Mouse (Mus musculus) cerebellum, adult 9-11 months (tissue): ENCODE measurements around the gene Arid2.
"Not testable (repeated sequence)": the region's sequence is repeated elsewhere in the genome, so short reads cannot be mapped to it uniquely, and the experiment has no call there.

ENCODE experiments used
- DNase-seq: peaks from one replicate; pipeline ENCODE4 v3.0.0; 2022

The Arid2 gene

DNA sequence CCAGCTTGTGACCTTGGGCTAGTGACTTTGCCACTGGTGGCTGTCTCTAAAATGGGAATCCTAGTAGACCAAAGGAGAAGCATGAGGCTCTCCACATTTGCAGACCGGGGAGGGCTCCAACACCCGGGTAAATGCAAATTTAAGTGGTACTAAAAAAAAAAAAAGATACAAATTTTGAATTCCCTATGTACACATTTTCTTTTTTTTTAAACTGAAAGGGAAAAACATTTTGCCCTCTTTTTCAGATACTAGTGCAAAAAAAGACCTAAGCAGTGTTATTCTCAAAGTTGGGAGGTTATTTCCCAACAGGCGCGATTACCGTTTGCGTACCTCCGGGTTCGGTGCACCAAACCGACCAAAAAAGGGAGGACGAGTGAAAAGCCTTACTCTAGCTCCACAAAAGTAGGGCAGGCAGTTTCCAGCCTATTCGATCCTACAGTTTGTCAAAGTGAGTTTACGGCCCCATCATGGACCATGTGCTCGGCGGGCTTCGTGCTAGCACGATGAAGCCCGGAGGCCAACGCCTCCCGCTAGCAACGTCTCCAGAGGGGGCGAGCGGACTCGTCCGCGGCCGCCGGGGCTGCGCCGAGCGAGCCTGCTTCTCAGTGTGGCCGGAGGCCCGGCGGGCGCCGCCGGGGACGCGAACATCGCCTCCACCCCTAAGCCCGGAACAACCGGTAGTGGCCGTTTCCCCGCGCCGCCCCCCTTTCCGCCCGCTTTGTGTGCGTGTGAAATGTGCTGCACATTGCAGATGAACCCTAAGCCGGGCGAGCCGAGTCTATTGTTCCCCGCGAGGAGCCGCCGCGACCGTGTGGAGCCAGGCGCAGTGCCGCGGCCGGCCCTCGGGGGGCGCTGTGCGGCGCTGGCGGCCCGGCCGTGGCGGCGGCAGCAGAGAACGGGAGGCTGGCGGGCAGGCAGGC is 1.0 kb upstream of the Arid2 start:
- peak; percentile 95 for DNase-seq

DNA sequence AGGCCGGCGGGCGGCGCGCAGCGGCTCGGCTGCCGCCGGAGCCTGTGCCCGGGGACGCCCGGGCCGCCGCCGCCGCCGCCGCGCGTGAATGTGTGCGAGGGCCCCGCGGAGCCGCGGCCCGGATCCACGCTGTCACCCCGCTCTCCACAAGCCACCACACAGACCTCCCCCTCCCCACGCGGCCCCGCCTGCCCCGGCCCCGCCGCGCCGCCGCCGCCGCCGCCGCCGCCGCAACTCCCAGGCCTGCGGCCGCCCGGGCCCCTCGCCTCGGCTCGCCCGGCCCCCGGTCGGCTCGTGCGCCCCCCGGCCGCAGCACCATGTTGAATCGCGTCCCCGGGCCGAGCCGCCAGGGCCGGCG is 404 bp upstream of the Arid2 start:
- no peak for DNase-seq

DNA sequence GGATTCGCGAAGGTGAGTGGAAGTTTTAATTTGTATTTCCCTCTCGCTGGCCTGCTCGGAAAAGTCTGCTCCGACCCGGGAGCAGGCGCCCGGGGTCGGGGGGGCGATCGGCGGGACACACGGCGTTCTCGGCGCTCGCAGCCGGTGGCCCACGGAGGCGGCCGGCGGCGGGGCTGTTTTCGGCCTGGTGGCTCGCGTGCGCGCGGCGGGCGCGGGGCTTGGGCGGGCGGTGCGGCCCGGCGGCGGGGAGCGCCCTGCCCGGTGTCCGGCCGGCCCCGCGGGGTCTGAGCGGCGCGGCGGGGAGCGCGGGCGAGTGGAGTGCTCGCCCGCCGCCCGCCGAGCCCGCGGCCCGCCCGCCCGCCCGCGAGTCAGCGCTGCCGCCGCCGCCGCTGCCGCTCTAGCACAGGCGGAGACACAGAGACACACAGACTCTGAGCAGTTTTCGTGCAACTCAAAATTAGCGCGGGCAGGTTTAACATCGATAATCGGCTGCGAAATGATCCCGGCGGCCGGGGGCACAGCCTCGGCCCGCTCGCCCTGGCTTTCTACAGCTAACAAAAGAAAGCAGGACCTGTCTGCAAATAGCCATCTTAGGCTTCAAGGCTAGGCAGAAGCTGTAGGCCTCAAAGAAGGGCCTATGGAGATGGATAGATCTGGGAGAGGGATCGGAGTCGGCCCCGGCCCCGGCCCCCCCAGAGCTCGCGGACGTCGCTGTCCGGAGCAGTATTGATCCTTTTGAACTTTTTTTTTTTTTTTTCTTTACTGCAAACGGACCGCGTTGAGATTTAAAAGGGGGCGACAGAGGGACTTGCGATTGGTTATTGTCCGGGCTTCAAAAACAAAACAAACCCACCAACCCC is 888 bp downstream of the Arid2 start:
- peak; percentile 58 for DNase-seq

DNA sequence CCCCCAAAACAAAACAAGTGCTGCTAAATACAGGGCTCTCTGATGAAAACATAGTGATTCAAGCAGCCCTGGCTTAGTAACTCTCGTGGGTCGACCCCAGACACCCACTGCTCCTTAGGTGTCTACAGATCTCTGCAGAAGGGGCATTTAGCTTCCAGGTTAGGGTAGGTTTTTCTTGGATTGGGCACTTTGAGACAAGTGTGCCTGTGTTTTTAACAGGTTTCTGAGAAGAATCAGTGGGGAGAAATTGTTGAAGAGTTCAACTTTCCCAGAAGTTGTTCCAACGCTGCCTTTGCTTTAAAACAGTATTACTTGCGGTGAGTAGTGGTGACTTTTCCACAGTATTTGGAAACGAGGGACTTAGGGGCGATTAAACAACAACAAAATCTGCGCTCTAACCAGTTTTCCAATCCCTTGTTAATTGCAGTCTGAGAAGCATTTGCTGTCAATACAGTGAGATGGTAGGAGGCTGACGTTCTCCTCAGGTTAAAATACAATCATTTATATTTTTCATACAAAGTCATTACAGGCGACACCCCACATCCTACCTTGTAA is 1.6 kb downstream of the Arid2 start:
- no peak for DNase-seq

DNA sequence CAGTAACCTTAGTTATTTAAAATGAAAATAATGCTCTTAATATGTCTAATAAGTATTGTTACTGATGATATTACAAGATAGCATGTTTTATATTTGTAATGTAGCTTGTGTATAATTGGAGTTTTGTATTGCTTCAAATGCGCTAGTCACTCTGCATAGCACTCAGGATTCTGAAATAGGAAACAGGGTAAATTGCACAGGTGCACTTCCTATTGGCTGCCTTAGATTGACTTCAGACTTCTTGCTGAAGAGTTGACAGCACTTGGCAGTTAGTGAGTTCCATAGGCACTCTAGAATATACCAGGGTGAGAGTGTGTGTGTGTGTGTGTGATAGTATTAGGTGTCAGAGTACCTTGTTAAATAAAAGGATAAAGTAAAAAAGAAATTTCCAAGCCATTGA is 2.7 kb downstream of the Arid2 start:
- no peak for DNase-seq

DNA sequence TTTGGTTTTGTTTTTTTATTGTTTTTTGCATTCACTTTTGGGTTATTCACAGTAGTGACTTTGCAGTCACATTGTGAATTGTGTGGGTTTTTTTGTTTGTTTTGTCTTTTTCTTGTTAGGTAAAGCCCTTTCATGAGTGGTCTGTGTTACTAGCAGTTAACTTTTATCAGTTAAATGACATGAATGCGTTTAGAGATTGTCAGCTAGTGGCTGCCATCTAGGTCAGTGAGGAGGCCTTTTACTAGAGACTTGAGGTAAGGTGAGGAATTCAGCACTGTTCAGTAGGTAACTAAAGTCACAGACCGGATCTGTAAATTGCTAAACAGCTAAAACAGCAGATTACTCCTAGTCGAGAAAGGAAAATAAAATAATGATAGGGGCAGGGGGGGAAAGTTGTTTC is 6.1 kb downstream of the Arid2 start:
- no peak for DNase-seq

DNA sequence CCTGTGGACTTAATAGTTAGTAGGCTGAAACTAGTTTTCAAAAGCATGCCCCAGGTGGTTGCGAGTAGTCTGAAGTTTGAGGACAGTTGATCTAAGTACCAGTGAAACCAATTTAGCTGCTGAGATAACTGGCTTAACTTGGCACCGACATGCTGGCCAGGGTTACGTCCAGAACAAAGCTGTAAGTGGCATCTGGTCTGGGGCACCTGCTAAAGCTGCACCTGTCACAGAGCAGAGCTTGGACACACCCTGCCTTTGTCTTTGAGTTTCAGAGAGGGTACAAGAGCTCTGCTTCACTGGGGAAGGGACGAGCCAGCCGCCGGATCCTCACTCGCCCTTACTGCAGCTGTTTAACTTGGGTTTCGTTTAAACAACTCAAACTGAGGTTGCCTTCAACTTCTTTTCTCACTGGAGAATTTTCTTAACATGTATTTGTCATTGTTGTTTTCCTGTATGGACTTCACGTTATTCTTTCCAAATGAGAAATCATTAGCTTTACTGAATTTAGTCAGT is 9.8 kb downstream of the Arid2 start:
- DNase-seq = no peak

DNA sequence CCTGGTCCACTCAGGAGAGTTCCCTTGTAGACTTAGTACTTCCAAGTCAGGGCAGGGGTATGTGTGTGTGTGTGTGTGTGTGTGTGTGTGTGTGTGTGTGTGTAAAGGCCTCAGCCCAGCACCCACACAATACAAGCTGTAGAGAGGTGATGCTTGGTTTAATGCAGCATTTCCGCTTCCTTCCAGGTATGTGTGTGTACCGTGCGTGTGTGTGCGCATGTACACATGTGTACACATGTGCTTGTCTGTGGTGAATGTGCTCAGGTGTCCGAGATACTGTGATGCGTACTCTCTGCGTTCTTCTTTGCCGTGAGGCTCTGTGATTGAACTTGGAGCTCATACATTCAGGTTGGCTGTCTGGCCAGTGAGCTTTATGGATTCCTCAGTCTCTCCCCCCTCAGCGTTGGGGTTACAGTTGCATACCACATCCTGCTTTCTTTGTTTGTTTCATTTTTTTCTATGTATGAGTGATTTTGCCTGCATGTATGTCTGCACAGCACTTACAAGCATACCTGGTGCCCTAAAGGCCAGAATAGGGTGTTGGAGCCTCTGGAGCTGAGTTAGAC is 10.4 kb downstream of the Arid2 start:
- DNase-seq = no peak

DNA sequence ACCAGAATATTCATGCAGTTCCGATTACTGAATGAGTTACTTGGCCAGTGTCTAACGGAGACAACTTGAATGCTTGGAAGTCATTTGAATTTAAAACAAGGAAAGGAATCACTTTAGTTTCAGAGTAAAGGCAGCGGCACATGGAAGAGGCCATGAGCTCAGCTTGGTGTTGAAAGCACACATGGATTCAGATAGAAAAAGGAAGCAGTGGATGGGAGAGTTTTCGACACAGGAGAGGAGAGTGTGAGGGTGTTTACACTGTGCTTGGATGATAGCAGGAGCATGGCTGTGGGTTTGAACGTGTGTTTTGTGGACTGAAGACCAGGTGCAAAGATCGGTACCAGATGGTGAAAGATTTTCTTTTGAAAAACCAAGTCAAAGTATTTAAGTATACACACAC is 22.0 kb downstream of the Arid2 start:
- no peak for DNase-seq

DNA sequence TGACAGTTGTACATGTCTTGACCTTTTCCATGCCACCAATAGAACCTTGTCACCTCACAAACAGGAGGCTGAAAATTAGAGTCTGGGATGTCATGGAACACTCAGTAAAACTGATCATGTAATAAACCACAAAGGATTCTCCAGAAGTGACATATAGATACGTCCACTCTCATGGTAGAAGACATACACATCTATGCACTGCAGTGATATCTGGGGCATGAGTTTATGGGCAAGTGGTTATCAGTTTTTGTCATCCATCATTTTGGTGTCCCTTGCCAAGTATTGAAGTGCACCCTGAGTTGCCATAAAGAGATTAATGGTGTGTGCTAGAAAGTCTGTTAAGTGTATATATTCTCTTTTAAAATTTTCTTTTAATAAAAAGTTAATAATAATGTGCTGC is 25.6 kb downstream of the Arid2 start:
- DNase-seq = no peak

DNA sequence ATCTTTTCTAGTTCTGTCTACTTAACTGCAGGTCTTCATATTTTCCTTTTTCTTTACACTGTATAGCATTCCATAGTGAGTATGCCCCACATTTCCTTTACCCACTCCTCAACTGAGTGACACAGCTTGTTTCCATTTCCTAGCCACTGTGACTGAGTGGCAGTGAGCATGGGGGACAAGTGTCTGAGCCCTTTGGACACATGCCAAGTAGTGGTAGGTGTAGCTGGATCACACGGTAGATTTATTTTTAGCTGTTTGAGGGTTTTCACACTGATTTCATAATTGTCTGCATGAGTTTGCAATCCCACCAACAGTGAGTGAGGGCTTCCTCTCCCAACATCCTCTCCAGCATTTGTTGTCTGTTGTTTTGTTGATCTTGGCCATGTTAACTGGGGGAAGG is 28.3 kb downstream of the Arid2 start:
- DNase-seq = no peak

DNA sequence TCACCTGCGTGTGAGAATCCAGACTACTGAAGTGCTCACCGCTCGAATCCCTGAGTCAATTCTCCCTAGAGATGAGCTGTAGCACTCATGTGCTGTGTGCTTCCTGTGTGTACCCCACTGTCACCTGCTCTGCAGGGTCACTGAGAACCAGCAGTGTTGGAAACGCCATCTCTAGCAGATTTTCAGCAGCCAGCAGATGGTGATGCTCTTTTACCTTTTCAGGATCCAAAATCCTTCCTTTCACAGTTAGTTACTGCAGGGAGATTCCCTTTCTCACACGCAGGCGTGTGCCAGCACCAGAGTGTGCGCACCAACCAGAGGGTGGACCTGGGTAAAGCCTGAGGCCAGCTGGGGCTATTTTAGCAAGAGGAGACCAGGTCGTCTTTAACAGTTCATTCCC is 32.0 kb downstream of the Arid2 start:
- DNase-seq = peak; percentile 42

DNA sequence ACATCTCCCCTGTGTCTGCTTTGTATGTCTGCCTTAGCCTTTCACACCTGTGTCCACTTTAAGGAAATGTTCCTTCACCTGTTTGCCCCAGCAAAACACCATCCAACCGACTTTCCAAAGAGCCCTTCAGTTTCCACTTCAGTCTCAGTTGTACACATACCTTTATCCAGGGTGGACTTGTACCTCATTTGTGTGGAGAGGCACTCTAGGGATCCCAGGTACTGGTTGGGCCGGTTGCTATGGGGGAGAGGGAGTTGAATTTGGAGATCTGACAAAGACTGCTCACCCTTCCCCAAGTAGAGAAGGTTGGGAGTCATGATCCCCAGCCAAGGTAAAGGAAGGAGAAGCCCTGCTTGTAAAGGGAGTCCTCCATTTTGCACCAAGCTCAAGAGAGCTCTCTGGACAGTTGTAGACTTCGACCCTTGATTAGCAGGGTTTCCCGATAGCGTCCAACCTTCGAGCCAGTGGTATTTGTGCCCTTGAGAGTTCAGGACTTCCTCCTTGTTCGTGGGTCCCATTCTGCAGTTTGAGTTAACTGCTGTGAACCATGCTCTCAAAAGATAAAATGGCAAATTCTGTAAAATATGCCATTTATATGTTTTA is 38.5 kb downstream of the Arid2 start:
- no peak for DNase-seq

DNA sequence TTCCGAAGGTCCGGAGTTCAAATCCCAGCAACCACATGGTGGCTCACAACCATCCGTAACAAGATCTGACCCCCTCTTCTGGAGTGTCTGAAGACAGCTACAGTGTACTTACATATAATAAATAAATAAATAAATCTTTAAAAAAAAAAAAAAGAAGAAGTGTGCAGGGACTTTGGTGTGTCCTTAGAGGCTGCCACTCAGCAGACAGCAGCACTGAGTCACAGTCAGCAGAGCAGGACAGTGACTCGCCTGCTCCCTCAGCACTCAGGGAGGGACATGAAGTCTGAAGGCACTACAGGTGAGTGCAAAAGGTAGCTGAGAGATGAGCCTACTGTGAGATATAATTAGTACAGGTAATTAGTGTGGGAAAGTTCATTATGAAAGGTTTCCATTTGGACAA is 41.4 kb downstream of the Arid2 start:
- not testable (repeated sequence) for DNase-seq

DNA sequence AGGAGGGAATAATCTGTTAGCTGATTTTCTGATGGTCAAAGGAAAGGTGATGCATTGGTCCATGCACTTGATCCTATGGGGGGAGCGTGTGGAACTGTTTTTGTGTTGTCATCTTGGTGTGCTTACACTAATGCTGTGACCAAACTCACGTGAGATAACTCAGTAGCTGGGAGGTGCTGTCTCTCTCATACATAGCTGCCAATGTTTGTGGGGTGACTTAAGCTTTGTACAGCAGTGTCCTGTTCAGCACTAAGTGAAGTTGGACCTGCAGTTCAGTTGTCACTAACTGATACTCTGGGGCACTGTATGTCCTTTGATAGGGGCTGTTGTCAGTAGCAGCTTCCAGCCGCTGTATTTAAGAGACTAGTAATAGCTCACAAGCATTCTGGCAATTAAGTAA is 43.2 kb downstream of the Arid2 start:
- no peak for DNase-seq

DNA sequence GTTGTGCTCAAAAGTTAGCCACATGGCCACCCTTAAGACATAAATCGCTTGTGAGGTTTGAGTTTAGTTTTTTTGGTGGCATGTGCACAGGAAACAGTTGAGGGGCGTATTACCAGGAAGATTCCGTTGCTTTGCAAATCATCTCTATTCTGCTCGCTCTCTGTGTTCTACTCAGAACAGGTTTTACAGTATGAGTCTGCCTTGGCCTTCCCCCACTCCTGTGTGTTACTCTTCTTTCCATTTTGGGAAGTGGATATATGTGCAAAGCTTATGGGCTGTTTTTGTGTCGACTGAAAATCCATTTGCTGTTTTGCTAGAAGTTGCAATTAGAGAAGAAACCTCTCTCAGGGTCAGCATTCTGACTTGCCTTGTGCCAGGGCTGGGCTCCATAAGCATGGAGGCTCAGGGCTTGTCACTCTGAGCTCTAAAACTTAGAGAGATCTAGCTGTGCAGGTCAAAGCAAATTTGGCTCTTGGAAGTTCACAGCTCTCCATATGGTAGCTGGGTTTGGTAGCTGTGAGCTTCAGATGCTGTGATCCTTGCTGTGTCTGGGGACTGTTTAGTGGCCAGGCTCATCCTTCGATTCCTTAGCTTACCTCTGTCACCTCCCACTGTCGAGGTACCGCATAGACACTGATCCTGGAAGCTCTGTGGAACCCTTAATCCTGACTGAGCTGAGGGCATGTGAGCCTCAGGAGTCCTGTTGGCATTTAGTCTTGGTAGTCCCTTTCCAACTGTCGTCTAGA is 45.3 kb downstream of the Arid2 start:
- no peak for DNase-seq

DNA sequence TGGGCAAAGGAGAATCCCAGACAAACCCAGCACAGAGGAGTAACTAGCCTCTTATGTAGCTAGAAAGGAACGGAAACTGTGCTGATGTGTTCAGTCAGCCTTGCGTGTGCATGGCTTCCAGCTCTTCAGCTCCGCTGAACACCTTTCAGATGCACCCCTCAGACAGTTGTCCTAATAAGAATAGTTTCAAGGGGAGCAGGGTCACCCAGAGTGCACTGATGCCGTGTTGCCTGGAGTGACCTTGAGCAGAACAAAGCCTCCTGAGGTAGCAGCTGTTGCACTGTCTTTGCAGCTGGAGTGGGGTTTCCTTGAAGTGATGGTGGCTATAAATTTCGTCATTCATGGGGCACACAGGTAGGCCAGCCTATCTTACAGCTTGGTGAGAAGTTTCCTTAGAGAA is 46.0 kb downstream of the Arid2 start:
- no peak for DNase-seq

DNA sequence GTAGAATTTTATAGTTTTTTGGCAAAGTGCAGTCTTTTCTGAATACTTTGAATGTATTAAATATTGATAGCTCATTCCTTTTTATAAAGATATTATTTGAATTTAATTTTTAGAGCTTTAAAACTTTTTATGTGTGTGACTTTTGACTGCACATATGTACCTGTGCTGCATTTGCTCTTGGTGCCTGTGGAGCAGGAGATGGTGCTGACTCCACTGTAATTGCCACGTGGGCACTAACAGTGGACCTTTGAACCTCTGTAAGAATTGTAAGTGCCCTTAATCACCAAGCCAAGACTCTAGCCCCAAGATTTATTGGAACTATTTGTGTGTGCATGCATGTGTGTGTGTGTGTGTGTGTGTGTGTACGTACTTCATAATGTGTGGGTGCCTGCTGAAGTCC is 53.6 kb downstream of the Arid2 start:
- no peak for DNase-seq

DNA sequence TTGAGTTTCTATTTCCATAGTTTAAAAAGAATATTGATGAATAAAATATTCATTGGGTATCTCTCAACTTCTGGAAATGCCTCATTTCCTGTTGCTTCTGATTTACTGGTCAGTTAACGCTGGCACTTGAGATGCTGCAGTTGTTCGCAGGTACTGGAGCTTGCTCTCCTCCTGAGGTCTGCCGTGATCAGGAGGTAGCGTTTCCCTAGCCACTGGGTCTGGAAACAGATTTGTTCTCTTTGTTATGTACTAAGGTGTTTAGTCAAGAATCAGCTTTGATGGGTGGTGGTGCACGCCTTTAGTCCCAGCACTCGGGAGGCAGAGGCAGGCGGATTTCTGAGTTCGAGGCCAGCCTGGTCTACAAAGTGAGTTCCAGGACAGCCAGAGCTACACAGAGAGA is 54.8 kb downstream of the Arid2 start:
- DNase-seq = no peak

DNA sequence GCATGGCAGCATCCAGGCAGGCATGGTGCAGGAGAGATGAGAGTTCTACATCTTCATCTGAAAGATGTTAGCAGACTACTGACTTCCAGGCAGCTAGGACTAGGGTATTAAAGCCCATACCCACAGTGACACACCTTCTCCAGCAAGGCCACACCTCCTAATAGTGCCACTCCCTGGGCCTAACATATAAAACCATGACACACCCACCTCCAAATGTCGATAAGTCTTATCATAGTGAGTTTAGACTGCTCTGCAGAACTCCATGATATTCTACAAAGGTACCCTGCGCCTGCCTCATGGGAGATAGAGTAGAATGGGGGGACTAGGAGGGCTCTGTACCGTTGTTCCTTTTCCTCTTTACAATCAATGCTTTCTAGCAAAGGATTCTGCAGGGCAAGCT is 55.6 kb downstream of the Arid2 start:
- DNase-seq = no peak

DNA sequence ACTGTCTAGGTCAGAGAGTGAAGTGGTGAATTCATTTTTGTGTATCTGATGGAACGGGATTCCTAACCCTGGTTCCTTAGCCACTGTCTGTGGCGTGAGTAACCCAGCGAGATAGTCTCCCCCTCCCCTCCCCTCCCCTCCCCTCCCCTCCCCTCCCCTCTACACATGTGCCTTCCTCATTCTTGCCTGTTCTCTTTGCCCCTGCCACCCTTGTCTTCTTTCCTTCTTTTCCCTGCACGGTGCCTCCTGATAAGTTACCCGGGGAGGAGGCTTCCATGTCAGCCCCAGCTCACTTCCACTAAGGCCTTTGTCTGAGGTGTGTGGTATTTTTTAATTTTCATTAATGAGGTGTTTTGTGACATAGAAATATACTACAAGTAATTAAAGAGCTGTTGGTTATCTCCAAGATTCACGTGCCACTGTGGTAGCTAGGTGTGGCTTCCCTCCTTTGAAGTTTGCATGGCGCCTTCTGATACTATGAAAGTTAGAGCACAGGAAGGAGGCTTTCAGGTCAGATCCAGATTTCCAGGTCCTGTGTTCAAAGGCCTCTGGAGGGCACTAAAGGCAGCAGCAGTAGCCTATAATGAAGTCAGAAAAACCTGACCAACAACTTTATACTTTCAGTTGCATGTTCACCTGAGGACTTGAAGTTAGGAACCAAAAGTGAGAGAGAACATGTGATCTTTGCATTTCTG is 57.4 kb downstream of the Arid2 start:
- DNase-seq = no peak
